Mouse (Mus musculus) heart, postnatal 0 days (tissue): ENCODE results near the gene Ak6. TPM values are rescaled to one million over a fixed set of nuclear protein-coding genes. Genes with fewer than 3 reads are reported as not detected.
A peak's percentile ranks its signal among the peaks of the same experiment; 100 is the strongest.

Source experiments
- ATAC-seq: fragments of 200-750 bp; cut with Nextera tagmentation; 2 replicates; pipeline ENCODE4 v1.8.0; 2017; ENCODE audit warnings: low read depth, moderate number of reproducible peaks, moderate library complexity; ENCODE audit not compliant: insufficient read depth
- DNase-seq: peaks from one replicate; pipeline ENCODE4 v3.0.0-alpha.2; 2016; ENCODE audit warnings: low spot score
- H3K27ac ChIP-seq: fragments of 300-500 bp; sonication (generic); 2 replicates; pipeline ENCODE4 v1.5.1; 2014; ENCODE audit warnings: low read depth, mild to moderate bottlenecking
- H3K27me3 ChIP-seq: fragments of 300-500 bp; sonication (generic); 2 replicates; pipeline ENCODE4 v1.6.1; 2014; ENCODE audit warnings: low read length, mixed read lengths; ENCODE audit not compliant: control insufficient read depth, insufficient read depth
- H3K36me3 ChIP-seq: fragments of 300-500 bp; sonication (generic); replicated peaks from 2 replicates; pipeline ENCODE4 v1.6.1; 2014; ENCODE audit warnings: low read length, mixed read lengths; ENCODE audit not compliant: control insufficient read depth, insufficient read depth
- H3K4me1 ChIP-seq: fragments of 300-500 bp; sonication (generic); 2 replicates; pipeline ENCODE4 v1.6.1; 2014; ENCODE audit warnings: antibody characterized with exemption; ENCODE audit not compliant: control insufficient read depth, insufficient read depth
- H3K4me2 ChIP-seq: fragments of 300-500 bp; sonication (generic); 2 replicates; pipeline ENCODE4 v1.6.1; 2014; ENCODE audit warnings: low read depth, mild to moderate bottlenecking, low read length, moderate library complexity
- H3K4me3 ChIP-seq: fragments of 300-500 bp; sonication (generic); 2 replicates; pipeline ENCODE4 v1.5.1; 2014; ENCODE audit warnings: low read depth, low read length
- H3K9ac ChIP-seq: fragments of 300-500 bp; sonication (generic); replicated peaks from 2 replicates; pipeline ENCODE4 v1.6.1; 2014; ENCODE audit warnings: low read depth, low read length, mixed read lengths
- H3K9me3 ChIP-seq: fragments of 300-500 bp; sonication (generic); replicated peaks from 2 replicates; pipeline ENCODE4 v1.6.1; 2016; ENCODE audit warnings: low read length; ENCODE audit not compliant: control insufficient read depth
- CTCF ChIP-seq: IDR thresholded peaks from 2 replicates; pipeline ENCODE4 v1.5.1; 2016; ENCODE audit warnings: antibody characterized with exemption, control low read depth, low read depth
- EP300 ChIP-seq: IDR thresholded peaks from 2 replicates; pipeline ENCODE4 v1.6.1; 2016; ENCODE audit warnings: antibody characterized with exemption, low read depth
- WGBS: fragments of 180-500 bp; shearing (Covaris S2); extraction: QIAGEN DNeasy Blood & Tissue Kit; methylation state at CpG from one replicate; pipeline ENCODE4 v1.1.7; 2014; 5-methylcytosine and 5-hydroxymethylcytosine counted together
- polyA plus RNA-seq: library from polyadenylated mRNA; unstranded; fragments of >200 nt; fragmentation: Nextera tagmentation; extraction: Ambion mirVana; gene quantifications from 2 replicates; pipeline ENCODE4 v1.2.1, GENCODE M21; 2015
- total RNA-seq: library from RNA; depleted of rRNA; stranded (reverse); fragments of >200 nt; gene quantifications from 2 replicates; pipeline ENCODE4 v1.2.3, GENCODE M21; 2014; ENCODE audit warnings: low replicate concordance

Gene Ak6
- total and polyA plus RNA-seq, 2 experiments from 2014 or later: 122 to 219 TPM

DNA sequence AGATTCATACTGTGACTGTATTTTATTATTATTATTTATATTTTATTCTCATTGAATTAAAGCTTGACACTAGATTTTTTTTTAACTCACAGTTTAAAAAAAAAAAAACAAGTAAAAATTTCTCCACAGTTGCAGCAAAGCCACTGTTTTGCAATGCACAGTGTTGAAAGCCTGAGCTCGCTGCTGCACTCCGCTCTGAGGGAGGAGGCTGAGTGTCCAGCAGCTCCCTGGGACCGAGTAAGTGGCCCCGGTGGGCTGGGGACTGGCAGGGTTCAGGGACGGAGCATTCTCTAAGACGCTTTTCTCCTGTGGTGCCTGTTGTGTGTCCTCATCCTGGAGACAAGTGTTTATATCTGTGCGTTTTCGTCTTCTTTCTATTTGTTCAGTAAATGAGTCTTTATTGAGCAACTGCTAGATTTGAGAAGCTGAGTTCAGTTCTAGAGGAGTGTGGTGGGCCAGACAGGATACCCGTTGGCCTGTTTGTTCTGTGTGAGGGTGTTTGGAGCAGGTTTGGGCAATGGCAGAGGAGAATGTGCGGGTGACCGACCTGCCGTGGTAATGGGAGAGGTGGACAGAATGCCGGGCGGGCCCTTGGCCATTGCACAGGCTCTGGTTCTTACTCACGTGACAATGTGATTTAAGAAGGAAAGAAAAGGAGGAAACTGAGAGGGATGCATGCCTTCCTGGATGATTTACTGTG is 25.3 kb downstream of the Ak6 start:
- no peaks in the 10 kb centered on the region for H3K36me3 ChIP-seq
- 77% methylated on average over 15 of the region's 15 CpGs for WGBS
- H3K27ac ChIP-seq: no peak overlapping the region
- TF ChIP-seq EP300 (no peak), CTCF (no peak)
- no peak overlapping the region for H3K9ac ChIP-seq
- no peaks in the 10 kb centered on the region for H3K9me3 ChIP-seq
- H3K4me3 ChIP-seq: no peak overlapping the region
- ATAC-seq: no peak
- no peak for DNase-seq
- H3K27me3 ChIP-seq: no peaks in the 10 kb centered on the region
- H3K4me2 ChIP-seq: no peak overlapping the region
- H3K4me1 ChIP-seq: no peaks in the 10 kb centered on the region

DNA sequence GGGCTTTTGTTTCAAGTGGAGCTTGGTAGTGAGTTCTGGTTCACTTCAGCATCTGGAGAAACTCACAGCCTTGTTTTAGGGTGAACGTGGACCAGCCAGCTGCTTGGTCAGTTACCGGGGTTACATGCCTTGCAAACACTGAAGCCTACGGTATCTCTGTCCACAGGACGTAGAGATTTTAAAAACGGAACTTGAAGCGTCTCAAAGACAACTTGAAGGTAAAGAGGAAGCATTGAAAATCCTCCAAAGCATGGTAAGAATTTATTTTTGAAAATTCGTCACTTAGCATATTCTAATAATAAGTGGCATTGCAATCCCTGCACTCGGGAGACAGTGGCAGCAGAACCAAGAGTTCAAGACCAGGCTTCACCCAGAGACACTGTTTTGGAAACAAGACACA is 30.8 kb downstream of the Ak6 start:
- TF ChIP-seq CTCF: no peak
- TF ChIP-seq EP300: no peak
- H3K4me2 ChIP-seq: no peak overlapping the region
- H3K4me3 ChIP-seq: no peak overlapping the region
- H3K27me3 ChIP-seq: no peaks in the 10 kb centered on the region
- no peaks in the 10 kb centered on the region for H3K36me3 ChIP-seq
- no peaks in the 10 kb centered on the region for H3K4me1 ChIP-seq
- 80% methylated on average over 8 of the region's 8 CpGs for WGBS
- DNase-seq (no peak), ATAC-seq (no peak)
- H3K9ac ChIP-seq: no peak overlapping the region
- no peaks in the 10 kb centered on the region for H3K9me3 ChIP-seq
- no peak overlapping the region for H3K27ac ChIP-seq

DNA sequence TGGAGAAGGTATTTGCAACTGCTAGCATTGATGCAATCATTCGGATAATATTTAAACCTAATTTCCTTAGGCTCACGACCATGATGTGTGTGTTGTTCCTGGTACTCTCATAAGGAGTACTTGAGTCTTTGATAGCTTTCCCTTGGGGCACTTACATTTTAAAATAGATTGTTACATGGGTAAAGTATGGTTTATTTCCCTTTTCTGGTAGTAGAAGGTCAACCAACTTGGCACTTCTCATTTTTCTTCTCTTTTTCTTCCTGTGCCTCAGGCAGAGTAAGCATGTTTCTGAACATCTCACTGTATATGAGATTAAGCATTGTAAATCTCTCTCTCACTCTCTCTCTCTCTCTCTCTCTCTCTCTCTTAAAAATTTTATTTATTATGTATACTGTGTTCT is 32.1 kb downstream of the Ak6 start:
- TF ChIP-seq EP300: no peak
- no peak for TF ChIP-seq CTCF
- H3K36me3 ChIP-seq: no peaks in the 10 kb centered on the region
- H3K9ac ChIP-seq: no peak overlapping the region
- no peaks in the 10 kb centered on the region for H3K27me3 ChIP-seq
- DNase-seq (no peak), ATAC-seq (no peak)
- H3K9me3 ChIP-seq: no peaks in the 10 kb centered on the region
- H3K4me2 ChIP-seq: no peak overlapping the region
- no peak overlapping the region for H3K27ac ChIP-seq
- 81% methylated on average over 2 of the region's 2 CpGs for WGBS
- H3K4me3 ChIP-seq: no peak overlapping the region
- H3K4me1 ChIP-seq: no peaks in the 10 kb centered on the region

DNA sequence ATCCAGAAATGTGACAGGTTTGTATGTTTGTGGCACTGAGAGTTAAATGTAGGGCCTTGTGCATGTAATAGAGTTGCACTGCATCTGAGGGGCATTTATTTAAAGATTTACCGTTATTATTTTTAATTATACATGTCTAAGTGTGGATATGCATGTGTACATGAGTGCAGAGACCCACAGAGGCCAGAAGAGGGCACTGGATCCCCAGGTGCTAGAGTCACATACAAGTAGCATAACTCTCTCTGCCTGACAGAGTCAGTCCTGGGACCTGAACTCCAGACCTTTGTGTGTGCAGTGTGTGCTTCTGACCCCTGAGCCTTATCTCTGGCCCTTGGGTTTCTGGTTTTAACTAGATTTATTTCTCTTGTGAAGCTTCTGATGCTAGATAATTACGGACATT is 33.6 kb downstream of the Ak6 start:
- H3K4me2 ChIP-seq: no peak overlapping the region
- H3K4me1 ChIP-seq: no peaks in the 10 kb centered on the region
- H3K4me3 ChIP-seq: no peak overlapping the region
- H3K9me3 ChIP-seq: no peaks in the 10 kb centered on the region
- no peaks in the 10 kb centered on the region for H3K36me3 ChIP-seq
- no peak for DNase-seq
- TF ChIP-seq EP300: no peak
- peak; percentile 28; the same call in 1 of the 2 replicates for TF ChIP-seq CTCF
- WGBS: 71% methylated on average over 2 of the region's 2 CpGs
- no peak overlapping the region for H3K9ac ChIP-seq
- no peaks in the 10 kb centered on the region for H3K27me3 ChIP-seq
- ATAC-seq: no peak
- H3K27ac ChIP-seq: no peak overlapping the region

- 0 out of 2 replicates have a peak, but pooled peaks cover 4% of the 10 kb centered on the region for H3K36me3 ChIP-seq
- no peak overlapping the region for H3K4me2 ChIP-seq
- no peak for ATAC-seq
- DNase-seq: no peak
- no peak overlapping the region for H3K27ac ChIP-seq
- WGBS: 62% methylated on average over 7 of the region's 7 CpGs
- H3K9me3 ChIP-seq: no peaks in the 10 kb centered on the region
- no peak overlapping the region for H3K4me3 ChIP-seq
- H3K9ac ChIP-seq: no peak overlapping the region
- no peaks in the 10 kb centered on the region for H3K4me1 ChIP-seq
- TF ChIP-seq EP300 (no peak), CTCF (no peak)
- no peaks in the 10 kb centered on the region for H3K27me3 ChIP-seq
These were observed 36.7 kb downstream of the Ak6 start for GRCm38 (mm10) chr13:100687513-100687912.

- WGBS: 85% methylated on average over 3 of the region's 3 CpGs
- TF ChIP-seq CTCF: no peak
- no peak for TF ChIP-seq EP300
- Histone ChIP-seq H3K9ac (no peak overlapping the region), H3K36me3 (peaks cover 44% of the 10 kb centered on the region), H3K27me3 (no peaks in the 10 kb centered on the region), H3K9me3 (no peaks in the 10 kb centered on the region), H3K4me3 (no peak overlapping the region), H3K4me2 (no peak overlapping the region), H3K4me1 (no peaks in the 10 kb centered on the region), H3K27ac (no peak overlapping the region)
- ATAC-seq (no peak), DNase-seq (no peak)
These were observed 46.8 kb downstream of the Ak6 start for GRCm38 (mm10) chr13:100697541-100697940.
